Mouse (Mus musculus): ENCODE results near the gene Ccdc167.

The Ccdc167 gene

DNA sequence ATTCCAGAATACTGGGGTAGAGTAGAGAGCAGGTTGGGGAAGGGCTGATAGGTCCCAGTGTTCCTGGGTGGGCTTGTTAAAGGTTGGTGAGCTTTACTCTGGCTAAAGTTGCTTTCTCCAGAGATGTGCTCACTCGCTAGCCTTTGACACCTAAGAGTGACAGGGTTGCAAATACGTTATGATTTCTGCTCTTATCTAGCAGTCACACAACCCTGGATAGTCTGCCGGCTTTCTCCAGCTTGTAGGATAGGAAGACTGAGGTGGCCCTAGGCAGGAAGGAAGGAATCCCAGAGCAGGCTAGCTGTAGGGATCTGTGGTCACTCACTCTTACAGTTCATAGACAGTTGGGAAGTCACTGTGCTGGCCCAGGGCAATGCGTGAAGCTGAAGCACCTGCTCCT, 32.6 kb downstream of the Ccdc167 start:
- DNase-seq: no peak

DNA sequence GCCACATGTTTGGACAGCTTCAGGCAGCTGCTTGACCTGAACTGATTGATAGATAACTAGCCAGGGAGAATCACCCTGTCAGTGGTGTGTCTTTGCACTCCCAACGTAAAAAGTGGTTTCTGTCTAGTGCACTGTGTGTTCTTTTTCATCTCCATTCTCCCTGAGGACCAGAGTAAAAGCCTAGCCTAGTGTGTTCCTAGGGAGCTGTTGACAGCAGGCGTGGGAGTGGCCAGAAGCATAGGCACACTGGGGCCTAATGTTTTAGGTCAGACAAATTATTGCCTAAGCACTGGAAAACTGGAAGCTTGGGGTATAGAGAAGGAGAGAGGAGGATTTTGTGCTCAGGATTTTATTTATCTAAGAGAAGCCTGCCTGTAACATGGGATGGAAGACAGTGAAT, 33.7 kb downstream of the Ccdc167 start:
- DNase-seq: no peak

DNA sequence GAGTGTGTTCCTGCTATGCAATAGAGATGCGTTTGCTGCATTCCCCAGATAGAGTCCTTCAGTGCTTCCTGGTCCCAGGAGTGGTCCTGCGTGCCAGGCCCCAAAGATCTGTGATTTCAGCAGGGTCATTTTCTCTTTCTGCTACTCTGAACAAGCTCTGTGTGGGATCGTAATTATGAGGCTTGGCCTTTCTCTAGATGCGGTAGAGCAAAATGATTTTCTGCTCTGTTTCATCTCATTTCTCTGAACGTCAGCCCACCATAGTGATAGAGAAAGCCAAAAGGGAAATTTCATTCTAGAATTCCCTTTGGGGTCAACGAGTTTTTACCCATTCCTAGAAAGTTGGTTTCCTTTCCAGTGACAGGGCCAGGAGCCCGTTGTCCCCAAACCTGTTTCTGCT, 34.6 kb downstream of the Ccdc167 start:
- no peak for DNase-seq

DNA sequence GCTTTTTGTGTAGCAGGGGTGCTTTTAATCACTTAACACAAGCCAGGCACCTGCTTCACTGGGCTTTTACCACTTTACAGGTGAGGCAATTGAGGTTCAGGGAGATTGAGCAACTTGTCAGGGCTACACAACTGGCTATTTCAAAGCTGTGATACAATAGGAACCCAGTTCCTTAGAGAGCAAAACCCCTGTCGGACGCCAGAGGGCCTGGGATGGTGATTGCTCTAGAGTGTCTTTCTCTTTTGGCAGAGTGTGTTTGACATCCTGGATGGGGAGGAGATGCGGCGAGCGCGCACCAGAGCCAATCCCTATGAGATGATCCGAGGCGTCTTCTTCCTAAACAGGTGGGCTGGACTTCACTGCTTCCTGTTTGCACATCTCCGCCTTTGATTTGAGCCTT, 35.2 kb downstream of the Ccdc167 start:
- DNase-seq: no peak

DNA sequence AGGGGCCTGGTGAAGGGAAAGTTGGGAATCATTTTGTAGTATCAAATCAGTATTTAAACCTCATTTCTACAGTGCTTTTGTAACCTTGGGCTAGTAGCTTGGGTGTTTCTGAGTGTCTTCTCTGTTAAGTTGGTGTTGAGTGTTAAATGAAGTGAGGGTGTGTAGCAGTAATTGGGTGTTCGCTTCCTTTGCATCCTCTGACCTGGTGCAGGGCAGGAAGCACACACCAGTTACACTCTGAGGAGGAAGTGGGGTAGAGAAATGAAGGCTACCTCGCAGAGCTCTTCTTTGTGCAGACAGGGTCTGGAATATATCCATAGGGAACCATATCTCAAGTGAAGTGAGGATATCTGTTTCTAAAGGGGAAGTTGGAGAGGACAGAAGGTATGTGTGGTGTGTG, 35.9 kb downstream of the Ccdc167 start:
- no peak for DNase-seq

DNA sequence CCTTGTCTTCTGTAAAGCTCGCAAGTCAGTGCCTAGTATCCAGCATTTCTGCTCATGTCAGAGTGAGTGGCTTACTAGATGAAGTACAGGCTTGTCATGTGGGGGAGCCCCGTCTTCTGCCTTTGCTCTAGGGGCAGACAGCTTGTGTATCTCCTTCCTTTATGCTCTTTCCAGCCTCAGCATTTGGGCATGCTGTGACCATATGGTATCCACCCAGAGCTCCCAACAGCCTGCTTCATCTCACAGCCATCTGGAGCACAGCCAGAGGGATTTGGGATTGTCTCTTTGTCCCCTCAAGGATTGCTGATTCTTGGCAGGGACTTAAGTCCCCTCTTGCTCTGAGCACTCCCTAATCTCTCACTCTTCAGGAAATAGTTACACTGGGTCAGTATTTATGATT, 36.7 kb downstream of the Ccdc167 start:
- peak; percentile 98 for DNase-seq

DNA sequence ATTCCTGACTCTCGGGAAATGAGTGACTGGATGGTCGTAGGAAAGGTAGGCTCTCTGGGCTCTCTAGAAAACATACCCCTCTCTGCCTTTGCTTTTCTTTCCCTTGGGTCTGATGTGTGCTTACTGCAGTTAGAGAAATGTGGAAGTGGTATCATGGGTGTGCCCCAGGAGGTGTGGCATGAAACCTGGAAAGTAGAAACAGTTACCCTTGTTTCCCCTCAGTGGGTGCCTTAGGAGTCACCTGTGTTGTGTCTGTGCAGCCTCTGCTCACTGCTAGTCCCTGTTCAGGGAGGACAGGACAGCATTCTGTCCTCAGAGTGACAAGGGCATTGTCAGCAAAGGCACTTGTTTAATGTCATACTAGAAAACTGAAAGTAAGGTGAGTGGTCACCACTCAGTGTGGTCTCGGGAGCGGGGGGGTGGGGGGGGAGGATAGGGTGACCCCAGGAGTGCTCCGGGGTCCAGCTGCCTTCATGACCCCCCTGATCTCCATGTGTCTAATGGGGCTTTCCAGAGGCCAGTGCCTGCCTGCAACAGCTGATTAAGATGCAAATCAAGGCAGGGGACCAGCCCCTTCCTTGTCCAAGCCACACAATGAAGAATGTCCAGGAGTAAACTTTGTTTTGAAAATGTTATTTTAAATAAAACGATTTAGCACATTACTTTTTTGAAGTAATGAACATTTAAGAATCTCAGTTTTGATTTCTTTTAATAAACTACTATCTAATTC, 37.6 kb downstream of the Ccdc167 start:
- no peak for DNase-seq

DNA sequence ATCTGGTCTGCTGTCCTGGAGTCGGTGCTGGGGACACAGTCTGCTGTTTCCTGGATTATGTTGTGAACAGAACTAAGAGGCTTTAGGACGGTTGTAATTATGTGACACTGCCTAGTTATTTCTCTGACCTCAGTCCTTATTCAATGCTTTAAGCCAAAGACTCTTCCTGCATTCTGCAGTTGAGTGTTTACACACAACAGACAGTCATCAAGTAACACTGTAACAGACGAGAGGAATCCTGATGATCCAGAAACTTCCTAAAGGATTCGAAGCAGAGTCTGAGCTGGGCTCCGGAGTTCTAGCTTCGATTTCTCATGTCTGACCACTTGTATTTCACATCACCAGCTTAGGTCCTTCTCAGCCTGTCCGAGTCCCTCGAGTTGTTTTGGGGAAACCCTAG, 38.3 kb downstream of the Ccdc167 start:
- DNase-seq: no peak

DNA sequence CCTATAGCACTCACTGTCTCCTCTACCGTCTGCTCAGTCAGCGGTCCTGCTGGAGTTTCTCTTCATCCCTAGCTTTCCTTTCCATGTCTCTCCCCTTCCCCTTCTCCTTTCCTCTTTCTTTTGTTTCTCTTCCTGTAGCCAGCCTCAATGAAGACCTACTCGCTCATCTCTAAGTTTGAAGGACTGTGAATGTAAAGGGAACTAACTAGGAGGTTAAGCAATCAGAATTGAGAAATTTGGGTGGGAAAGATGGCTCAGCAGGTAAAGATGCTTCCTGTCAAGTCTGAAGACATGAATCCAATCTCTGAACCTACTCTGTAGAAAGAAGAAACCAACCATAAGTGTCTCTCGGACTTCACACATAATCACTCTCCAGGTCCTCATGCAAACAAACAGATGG, 43.5 kb downstream of the Ccdc167 start:
- DNase-seq: no peak

DNA sequence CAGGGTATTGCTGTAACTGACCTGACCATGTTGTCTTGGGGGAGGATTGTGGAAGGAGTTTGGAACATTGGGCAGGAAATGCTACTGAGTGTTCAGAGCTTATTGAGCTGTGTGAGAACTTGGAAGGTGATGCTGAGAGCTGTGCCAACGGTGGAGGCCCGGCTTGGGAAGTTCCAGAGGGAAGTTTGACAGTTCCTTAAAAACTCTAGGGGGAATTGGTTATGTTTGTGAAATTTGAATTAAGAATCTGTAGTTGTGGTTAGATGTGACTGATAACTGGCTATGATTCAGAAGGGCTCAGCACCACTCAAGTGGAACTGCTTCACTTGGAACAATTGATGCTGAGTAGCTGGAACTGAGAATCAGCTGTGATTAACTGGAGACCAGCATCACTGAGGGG, 45.8 kb downstream of the Ccdc167 start:
- peak in 1 of 2 experiments; percentile 24 for DNase-seq

DNA sequence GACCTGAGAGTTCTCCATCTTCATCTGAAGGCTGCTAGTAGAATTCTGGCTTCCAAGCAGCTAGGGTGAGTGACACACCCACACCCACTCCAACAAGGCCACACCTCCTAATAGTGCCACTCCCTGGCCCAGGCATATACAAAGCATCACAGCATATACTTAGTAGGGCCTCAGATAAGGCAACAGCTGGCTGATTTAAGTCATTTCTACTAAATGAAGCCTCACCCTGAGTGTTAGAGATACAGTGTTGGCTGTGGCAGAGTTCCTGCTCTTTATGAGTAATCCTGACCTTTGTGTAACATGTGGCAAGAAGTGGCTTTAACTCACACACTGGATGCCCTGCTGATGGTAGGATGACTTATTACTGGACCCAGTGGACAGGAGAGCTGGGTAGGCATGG, 46.9 kb downstream of the Ccdc167 start:
- DNase-seq: no peak

DNA sequence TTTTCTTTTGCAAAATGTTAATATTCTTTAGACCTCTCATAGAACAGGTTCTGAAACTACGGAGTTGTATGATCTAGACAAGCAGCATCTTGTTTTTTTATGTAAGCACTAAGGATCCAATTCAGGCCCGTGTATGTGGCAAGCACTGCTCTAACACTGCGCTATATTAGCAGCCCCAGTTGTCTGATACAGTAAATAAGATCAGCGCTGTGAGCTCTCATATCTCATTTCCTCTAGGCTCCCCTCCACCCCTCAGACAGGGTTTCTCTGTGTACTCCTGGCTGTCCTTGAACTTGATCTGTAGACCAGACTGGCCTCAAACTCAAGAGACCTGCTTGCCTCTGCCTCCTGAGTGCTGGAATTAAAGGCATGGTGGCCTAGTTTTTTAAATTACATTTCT, 47.8 kb downstream of the Ccdc167 start:
- no peak for DNase-seq

DNA sequence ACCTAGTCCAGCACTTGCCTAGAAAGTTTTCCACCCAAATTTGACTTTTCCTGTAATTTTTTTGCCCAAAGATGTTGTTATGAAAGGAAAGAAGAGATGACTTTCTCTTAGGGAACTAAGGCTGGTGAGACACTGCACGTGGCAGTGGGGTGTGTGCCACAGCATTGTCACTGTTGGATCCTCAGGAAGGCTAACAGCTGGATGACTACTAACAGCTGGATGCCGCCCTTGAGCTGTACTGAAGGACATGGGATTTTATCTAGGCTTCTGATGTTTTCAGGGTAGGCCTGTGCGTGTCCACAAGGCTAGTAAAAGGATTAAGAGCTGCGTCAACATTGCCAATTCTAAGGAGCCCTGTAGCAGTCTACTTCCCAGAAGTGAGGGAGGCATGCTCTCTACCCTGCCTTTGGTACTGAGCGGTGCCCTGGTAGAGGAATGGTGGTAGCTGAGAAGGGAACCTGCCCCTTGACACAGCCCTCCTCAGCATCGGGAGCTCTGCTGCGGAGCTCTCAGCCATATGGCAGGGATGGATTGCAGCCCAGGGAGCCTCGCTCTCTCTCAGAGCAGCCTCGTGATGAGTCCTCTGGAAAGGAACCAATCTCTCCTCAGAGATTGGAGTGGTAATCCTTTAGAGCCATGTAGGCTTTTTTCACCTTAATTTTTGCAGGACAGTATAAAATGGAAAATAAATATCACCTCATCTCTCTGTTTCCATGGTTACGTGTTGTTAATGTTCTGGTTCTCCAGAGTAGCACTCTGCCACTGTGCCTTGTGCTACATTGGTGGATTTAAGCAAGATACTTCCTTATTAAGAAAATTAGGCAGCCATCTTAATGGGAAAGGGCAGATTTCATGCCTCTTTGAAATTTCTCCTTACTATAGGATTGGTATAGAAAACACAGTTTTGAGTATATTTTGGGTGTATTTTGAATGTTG, 48.5 kb downstream of the Ccdc167 start:
- peak; percentile 86 to 92 for DNase-seq

DNA sequence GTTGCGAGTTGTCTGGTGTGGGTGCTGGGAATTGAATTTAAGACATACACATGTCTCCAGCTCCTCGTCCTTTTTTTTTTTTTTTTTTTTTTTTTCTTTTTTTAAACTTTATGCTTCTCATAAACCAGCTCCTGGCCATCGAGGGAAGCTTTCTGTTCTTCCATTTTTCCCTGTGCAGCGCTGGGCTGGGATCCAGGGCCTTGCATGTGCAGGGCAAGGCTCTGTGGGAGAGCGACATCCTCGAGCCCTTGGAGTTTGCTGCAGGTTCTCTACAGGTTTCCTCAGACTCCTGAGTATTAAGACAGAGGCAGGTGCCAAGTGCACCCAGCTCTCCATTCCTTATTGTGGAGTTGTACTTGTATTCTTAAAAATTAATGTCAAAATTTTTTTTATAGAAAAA, 54.7 kb downstream of the Ccdc167 start:
- peak; percentile 45 to 46 for DNase-seq

DNA sequence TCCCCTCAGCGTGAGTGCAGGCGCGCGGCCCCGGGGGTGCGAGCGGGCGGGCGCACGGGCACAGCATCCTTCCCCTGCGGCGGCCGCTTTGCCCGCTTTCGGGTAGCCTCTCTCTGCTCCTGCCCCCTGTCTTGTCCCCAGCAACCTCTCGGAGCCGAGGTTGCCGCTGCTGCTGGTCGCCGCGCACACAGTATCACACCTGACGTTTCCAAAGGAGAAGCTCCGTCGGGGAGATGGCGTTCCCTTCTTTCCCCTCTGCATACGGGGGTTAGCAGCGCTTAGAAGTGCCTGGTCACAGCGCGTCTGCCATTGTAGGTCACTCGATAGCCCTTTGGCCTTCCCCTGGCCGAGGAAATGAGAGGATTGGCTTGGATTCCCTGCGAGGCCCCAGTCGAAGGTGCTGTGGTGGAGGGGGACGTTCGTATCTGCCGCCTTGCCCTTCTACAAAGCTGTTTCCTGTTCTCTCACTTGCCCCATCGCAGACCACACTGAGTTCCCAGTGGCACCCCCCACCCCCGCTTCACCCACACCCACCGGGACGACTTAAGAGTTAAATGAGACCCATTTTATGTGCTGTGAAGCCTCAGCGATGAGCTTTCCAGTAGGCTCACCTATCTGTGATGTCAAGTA, 56.0 kb downstream of the Ccdc167 start:
- DNase-seq: no peak

DNA sequence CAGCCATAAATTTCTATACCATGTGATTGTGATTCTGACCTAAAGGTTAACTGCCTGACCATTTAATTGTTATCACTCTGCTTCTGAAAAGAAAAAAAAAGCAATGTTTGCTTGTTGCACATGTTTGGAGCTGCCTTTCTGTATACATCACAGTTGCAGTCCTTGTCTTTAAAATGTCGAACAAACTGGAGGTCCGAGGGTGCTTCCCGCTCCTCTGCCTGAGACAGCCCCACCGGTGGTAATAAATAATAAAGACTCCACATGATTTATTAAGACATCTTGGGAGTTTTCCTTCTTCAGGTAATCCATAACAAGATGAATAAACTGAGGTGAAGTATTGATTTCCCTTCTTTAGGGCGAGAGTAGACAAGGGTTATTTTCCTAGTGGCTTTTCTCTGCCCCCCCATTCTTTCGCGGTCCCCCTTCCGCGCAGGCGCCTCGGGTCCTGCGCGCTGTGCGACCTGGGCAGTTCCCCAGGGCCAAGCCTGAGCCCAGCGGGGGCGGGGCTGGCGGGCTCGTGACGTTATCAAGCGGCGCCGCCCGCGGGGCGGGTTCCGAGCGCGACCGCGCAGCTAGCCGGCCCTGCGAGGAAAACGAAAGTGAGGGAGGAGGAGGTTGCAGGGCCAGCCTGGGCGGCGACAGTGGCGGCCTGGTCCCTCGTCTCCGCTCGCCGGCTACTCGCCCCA, 56.6 kb downstream of the Ccdc167 start, which contains the start of gene Cmtr1:
Gene Cmtr1 (plus strand): TSS at position 520 of the 686 bp plus-strand sequence.
- peak; percentile 94 to 99 for DNase-seq

DNA sequence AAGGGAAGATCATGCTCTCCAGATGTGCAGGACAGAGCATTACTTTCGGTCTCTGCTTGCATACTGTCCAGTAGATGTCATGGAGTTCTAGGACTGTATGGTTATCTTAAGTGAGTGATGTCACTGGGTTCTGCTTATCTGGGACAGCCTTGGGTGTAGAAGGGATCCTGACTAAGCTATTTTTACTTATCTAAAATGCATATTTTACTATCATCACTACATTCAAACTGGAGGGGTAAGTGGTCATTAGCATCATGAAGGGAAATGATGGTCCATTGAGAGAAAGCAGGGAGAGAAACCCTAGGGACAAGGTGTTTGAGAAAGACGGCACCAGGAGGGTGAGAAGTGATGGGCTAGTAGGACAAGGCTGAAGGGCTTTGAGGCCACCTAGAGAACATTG, 58.6 kb downstream of the Ccdc167 start:
- no peak for DNase-seq

DNA sequence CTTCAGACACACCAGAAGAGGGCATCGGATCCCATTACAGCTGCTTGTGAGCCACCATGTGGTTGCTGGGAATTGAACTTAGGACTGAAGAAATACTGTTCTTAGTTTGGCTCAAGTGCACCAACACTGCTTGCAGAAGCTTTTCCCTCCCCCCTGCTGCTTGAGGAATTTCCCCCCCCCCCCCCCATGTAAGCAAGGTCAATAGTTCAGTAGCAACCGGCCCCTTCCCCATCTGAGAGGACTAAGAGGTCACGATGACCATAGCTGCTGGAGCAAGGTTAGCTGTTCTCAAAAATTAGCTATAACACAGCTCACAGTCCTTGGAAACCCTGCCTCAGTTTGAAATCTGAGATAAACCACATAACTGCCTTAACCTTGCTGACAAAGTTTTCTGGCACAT, 74.6 kb downstream of the Ccdc167 start:
- no peak for DNase-seq

DNA sequence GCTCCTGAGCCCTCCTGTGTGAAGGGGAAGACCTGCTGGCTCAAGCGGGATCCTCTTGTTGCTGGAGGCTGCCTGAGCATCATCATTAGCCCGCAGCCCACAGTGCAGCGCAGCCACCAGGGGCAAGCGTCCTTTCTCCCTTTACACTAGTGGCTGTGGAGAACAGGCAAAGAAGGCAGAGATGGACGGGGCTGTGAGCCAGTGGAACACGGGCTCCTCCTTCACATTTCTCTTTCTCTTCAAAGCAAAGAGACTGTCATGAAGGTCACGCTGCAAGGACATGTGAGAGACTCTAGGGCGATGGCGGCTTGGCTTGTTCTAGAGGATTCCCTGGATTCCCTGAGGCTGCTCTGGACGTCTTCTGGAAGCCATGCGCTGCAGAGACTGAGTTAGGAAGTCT, 75.9 kb downstream of the Ccdc167 start:
- no peak for DNase-seq

DNA sequence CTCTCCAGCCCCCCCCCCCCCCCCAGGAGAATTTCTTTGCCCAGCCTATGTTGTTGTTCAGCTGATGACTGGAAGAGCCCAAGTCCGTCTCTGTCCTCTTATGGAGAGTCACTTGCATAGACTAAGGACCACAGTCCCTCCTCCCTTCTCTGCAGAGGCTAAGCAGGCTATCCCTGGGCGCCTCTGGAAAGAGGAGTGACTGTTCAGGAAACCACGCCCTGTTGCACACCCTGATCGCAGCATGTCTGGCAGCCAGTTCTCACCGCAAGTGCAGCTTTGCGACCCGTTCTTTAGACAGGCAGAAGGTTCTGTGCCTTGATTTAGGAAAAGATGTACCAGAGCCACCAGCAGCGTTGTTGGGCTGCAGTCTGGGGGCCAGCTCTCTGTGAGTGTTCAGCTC, 78.9 kb downstream of the Ccdc167 start:
- DNase-seq: no peak

DNA sequence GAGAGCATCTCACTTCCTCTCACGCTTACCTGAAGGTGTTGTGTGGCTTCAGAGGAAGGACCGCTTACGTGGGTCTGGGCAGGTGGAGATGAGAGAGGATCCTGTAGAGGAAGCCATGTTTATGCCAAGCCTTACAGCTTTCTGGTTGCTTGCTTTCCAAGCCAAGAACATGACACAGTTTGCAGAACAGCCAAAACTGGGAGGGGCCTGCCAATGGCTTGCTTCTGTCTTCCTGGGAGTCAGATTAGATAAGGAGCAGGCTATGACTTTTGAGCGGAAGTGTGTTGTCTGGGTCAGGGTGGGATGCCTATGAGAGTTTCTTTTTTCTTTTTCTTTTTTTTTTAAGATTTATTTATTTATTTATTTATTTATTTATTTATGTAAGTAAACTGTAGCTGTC, 79.5 kb downstream of the Ccdc167 start:
- peak in 1 of 2 experiments; percentile 25 for DNase-seq

Measured in cerebellum, adult 18-20 months (tissue).